Mouse (Mus musculus) cortical plate, adult 2 months (tissue): Measurements from ENCODE around the gene Cyth1. TPM values are rescaled to one million over a fixed set of nuclear protein-coding genes. Genes with fewer than 3 reads are reported as not detected.

ENCODE experiments used
- H3K27ac ChIP-seq: fragments of 200-500 bp; 2 replicates; pipeline ENCODE4 v1.5.1; 2012; ENCODE audit warnings: low read length, control low read depth, inconsistent platforms; ENCODE audit not compliant: insufficient read depth
- H3K4me1 ChIP-seq: fragments of 200-500 bp; 2 replicates; pipeline ENCODE4 v1.6.1; 2011; ENCODE audit warnings: low read length; ENCODE audit not compliant: control insufficient read depth, insufficient read depth
- H3K4me3 ChIP-seq: fragments of 200-500 bp; 2 replicates; pipeline ENCODE4 v1.5.1; 2011; ENCODE audit warnings: mild to moderate bottlenecking, low read length, control low read depth; ENCODE audit not compliant: insufficient read depth
- CTCF ChIP-seq: fragments of 200-500 bp; IDR thresholded peaks from 2 replicates; pipeline ENCODE4 v1.5.1; 2011; ENCODE audit warnings: mild to moderate bottlenecking, control low read depth, low read length; ENCODE audit not compliant: insufficient read depth; ENCODE audit errors: extremely low read depth
- POLR2A ChIP-seq: fragments of 200-500 bp; IDR thresholded peaks from 2 replicates; pipeline ENCODE4 v1.6.1; 2011; ENCODE audit warnings: mild to moderate bottlenecking, low read length, control low read depth; ENCODE audit not compliant: insufficient read depth; ENCODE audit errors: extremely low read depth
- polyA plus RNA-seq: library from polyadenylated mRNA; depleted of rRNA; stranded (reverse); fragments of >200 nt; gene quantifications from 2 replicates; pipeline ENCODE4 v1.2.3, GENCODE M21; 2012; rRNA removed

Gene Cyth1
- polyA plus RNA-seq, 1 experiment = 69.2 TPM

DNA sequence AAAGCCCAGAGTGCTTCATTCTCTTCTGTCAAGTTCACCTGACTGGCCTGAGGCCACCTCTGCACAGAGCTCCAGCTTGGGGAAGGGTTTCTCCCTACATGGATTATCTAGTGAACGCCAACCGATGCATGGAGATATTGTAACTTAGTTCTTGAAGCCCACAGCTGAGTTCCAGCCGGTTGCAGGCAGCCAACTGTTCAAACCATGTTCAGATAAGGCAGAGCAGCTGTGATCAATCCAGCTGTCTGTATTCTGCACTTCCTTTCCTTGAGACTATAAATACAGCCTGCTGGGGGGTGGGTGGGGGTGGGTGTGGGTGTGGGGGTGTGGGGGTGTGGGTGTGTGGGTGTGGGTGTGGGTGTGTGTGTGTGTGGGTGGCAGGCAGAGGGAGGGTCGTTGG lies 163.2 kb downstream of the Cyth1 start:
- H3K27ac ChIP-seq = no peak overlapping the region
- TF ChIP-seq CTCF = no peak
- no peak for TF ChIP-seq POLR2A
- H3K4me1 ChIP-seq = no peaks in the 10 kb centered on the region
- H3K4me3 ChIP-seq = no peak overlapping the region

DNA sequence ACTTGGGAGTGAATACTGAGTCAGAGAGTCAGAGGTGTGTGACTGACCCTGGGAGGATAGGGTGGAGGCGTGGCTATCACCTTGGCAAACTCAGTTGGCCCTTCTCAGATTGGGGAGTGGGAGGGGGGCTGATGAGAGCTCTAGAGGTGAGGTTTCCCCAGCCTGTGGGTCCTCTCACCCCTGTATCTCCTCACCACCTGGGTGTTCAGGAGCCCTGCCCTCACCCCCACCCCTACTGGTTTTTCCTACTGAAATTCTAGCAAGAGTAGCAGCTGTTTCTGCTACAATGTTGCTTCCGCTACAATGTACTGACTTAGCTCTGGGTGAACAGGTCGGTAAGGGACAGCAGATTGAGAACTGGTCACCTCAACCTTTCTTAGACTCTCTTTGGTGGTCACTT lies 164.1 kb downstream of the Cyth1 start:
- H3K27ac ChIP-seq = no peak overlapping the region
- no peak for TF ChIP-seq POLR2A
- no peak for TF ChIP-seq CTCF
- H3K4me3 ChIP-seq = no peak overlapping the region
- H3K4me1 ChIP-seq = no peaks in the 10 kb centered on the region

DNA sequence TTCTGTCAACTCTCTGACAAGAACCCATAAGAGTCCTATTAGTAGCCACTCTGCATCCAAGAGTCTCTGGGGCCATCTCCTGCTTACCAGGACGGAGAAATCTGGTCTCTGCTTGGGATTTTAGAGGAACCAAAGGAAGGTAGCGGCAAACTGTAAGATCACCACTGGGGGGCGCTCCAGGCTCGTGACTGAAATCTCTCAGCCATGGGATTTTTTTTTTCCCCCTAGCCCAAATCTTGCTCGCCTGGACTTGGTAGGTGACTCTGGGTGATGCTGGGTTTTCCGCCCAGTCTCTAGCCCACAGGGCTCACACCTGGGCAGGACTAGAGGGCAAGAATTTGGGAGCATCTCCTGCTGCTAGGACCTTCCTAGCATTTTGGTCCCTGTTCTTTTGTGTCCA lies 164.6 kb downstream of the Cyth1 start:
- Histone ChIP-seq H3K4me1 (no peaks in the 10 kb centered on the region), H3K27ac (no peak overlapping the region), H3K4me3 (no peak overlapping the region)
- peak; percentile 78 for TF ChIP-seq CTCF
- TF ChIP-seq POLR2A = no peak

DNA sequence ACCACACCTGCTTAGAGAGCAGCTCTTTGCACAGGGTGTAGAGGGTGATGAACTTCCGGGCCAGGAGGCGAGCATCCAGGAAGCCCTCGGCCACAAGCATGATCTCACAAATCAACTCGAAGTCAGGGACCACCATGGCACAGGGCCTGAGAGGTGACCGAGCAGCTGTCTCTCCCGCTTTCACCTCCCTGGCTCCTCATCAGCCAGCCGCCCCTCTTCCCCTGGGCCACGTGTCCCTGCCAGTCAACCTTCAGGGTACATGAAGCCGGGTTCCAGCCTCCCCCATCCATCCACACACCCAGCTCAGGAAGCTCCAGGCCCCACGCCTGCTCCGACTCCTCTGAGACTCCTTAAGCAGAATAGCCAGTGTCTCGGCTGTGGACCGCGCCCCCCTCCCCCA lies 166.1 kb downstream of the Cyth1 start:
- Histone ChIP-seq H3K4me1 (no peaks in the 10 kb centered on the region), H3K27ac (no peak overlapping the region), H3K4me3 (no peak overlapping the region)
- no peak for TF ChIP-seq POLR2A
- TF ChIP-seq CTCF = no peak

Other genes starting within 250 kb of the Cyth1 start
- 0.06 and 0.10 TPM in 2 replicates for gene Dnah17, start 118.0 kb downstream of the Cyth1 start, polyA plus RNA-seq
- 26.7 and 27.3 TPM in 2 replicates for gene Usp36, start 41.7 kb upstream of the Cyth1 start, polyA plus RNA-seq
- gene Cep295nl, start 93.9 kb upstream of the Cyth1 start, polyA plus RNA-seq = 0.26 and 0.48 TPM in 2 replicates
- gene Timp2, start 107.1 kb upstream of the Cyth1 start, polyA plus RNA-seq = 176 and 186 TPM in 2 replicates
- 29.1 and 37.5 TPM in 2 replicates for gene Lgals3bp, start 153.5 kb upstream of the Cyth1 start, polyA plus RNA-seq
- gene Cant1, start 170.5 kb upstream of the Cyth1 start, polyA plus RNA-seq = 36.9 and 39.0 TPM in 2 replicates
- gene C1qtnf1, start 179.6 kb upstream of the Cyth1 start, polyA plus RNA-seq = 3.0 and 3.4 TPM in 2 replicates
- gene Engase, start 228.2 kb upstream of the Cyth1 start, polyA plus RNA-seq = 10.3 and 12.0 TPM in 2 replicates